Mouse (Mus musculus): ENCODE results near the gene Nos1ap.

The Nos1ap gene

GRCm38 (mm10) chr1:170270696-170271095 is 319.0 kb downstream of the Nos1ap start:
- no peak for DNase-seq

GRCm38 (mm10) chr1:170270281-170270680 is 319.4 kb downstream of the Nos1ap start:
- DNase-seq = no peak

GRCm38 (mm10) chr1:170255560-170255910 is 334.1 kb downstream of the Nos1ap start:
- peak; percentile 85 for DNase-seq

- no peak for DNase-seq
Observed at GRCm38 (mm10) chr1:170254893-170255559, 334.6 kb downstream of the Nos1ap start.

Measured in kidney, adult 18-20 months (tissue).